Mouse (Mus musculus) heart, embryonic 14.5 days (tissue): ENCODE data around the gene Shank3. TPM values are rescaled to one million over a fixed set of nuclear protein-coding genes. Genes with fewer than 3 reads are reported as not detected.

ENCODE experiments used
- ATAC-seq: fragments of 200-750 bp; cut with Nextera tagmentation; 2 replicates; pipeline ENCODE4 v1.8.0; 2017; ENCODE audit warnings: low read depth, moderate TSS enrichment; ENCODE audit not compliant: insufficient number of reproducible peaks, insufficient read depth, low FRiP score
- H3K27ac ChIP-seq, 2 experiments: fragments of 200-500 bp in 1 of 2; fragments of 300-500 bp in 1 of 2; sonication (generic) in 1 of 2; replicated peaks in 1 of 2; 2 replicates each; pipeline ENCODE4 v1.5.1; 2012 to 2014; ENCODE audit warnings: low read depth in 2 of 2, low read length in 2 of 2, control low read depth in 1 of 2, mild to moderate bottlenecking in 1 of 2, mixed read lengths in 1 of 2; ENCODE audit not compliant: control insufficient read depth in 1 of 2, insufficient read depth in 1 of 2
- H3K27me3 ChIP-seq: fragments of 300-500 bp; sonication (generic); 2 replicates; pipeline ENCODE4 v1.6.1; 2014; ENCODE audit warnings: mild to moderate bottlenecking, low read length, control low read depth; ENCODE audit not compliant: control insufficient read depth, insufficient read depth
- H3K36me3 ChIP-seq: fragments of 300-500 bp; sonication (generic); 2 replicates; pipeline ENCODE4 v1.6.1; 2014; ENCODE audit warnings: mild to moderate bottlenecking, control low read depth, low read length, mixed read lengths; ENCODE audit not compliant: control insufficient read depth, insufficient read depth
- H3K4me1 ChIP-seq, 2 experiments: fragments of 200-500 bp in 1 of 2; fragments of 300-500 bp in 1 of 2; sonication (generic) in 1 of 2; 2 replicates each; pipeline ENCODE4 v1.6.1; 2012 to 2014; ENCODE audit warnings: low read length in 2 of 2, control low read depth in 1 of 2, mixed read lengths in 1 of 2; ENCODE audit not compliant: control insufficient read depth in 2 of 2, insufficient read depth in 2 of 2
- H3K4me2 ChIP-seq: fragments of 300-500 bp; sonication (generic); 2 replicates; pipeline ENCODE4 v1.6.1; 2014; ENCODE audit warnings: mild to moderate bottlenecking, low read length
- H3K4me3 ChIP-seq, 2 experiments: fragments of 200-500 bp in 1 of 2; fragments of 300-500 bp in 1 of 2; sonication (generic) in 1 of 2; 2 replicates each; pipeline ENCODE4 v1.5.1; 2012 to 2014; ENCODE audit warnings: low read length in 2 of 2, mild to moderate bottlenecking in 2 of 2, control low read depth in 1 of 2, low read depth in 1 of 2, moderate library complexity in 1 of 2; ENCODE audit not compliant: control insufficient read depth in 1 of 2, insufficient read depth in 1 of 2
- H3K9ac ChIP-seq: fragments of 300-500 bp; sonication (generic); 2 replicates; pipeline ENCODE4 v1.6.1; 2014; ENCODE audit warnings: mild to moderate bottlenecking, low read length
- H3K9me3 ChIP-seq: fragments of 300-500 bp; sonication (generic); 2 replicates; pipeline ENCODE4 v1.6.1; 2016; ENCODE audit warnings: low read length, control low read depth; ENCODE audit not compliant: control insufficient read depth
- WGBS: fragments of 180-500 bp; shearing (Covaris S2); extraction: QIAGEN DNeasy Blood & Tissue Kit; methylation state at CpG from one replicate; pipeline ENCODE4 v1.1.7; 2014; 5-methylcytosine and 5-hydroxymethylcytosine counted together
- polyA plus RNA-seq: library from polyadenylated mRNA; unstranded; fragments of >200 nt; fragmentation: Nextera tagmentation; extraction: Ambion mirVana; gene quantifications from 2 replicates; pipeline ENCODE4 v1.2.1, GENCODE M21; 2014

The Shank3 gene
- polyA plus RNA-seq, 1 experiment from 2014 or later: 2.4 TPM

GRCm38 (mm10) chr15:89532026-89532923, 32.9 kb downstream of the Shank3 start:
- Histone ChIP-seq H3K9me3 (no peaks in the 10 kb centered on the region), H3K36me3 (peaks cover 24% of the 10 kb centered on the region), H3K4me3 (no peak overlapping the region), H3K9ac (no peak overlapping the region), H3K4me2 (no peak overlapping the region), H3K27ac (no peak overlapping the region), H3K27me3 (peaks cover 14% of the 10 kb centered on the region), H3K4me1 (no peaks in the 10 kb centered on the region)
- 34% methylated on average over 29 of the region's 29 CpGs for WGBS
- no peak for ATAC-seq

GRCm38 (mm10) chr15:89532924-89533842, 33.8 kb downstream of the Shank3 start:
- Histone ChIP-seq H3K9ac (no peak overlapping the region), H3K27ac (no peak overlapping the region), H3K4me2 (no peak overlapping the region), H3K9me3 (no peaks in the 10 kb centered on the region), H3K36me3 (peaks cover 27% of the 10 kb centered on the region), H3K4me3 (no peak overlapping the region), H3K27me3 (peaks cover 14% of the 10 kb centered on the region), H3K4me1 (no peaks in the 10 kb centered on the region)
- ATAC-seq: no peak
- WGBS: 74% methylated on average over 23 of the region's 23 CpGs

- H3K27ac ChIP-seq: no peak overlapping the region
- H3K9me3 ChIP-seq: no peaks in the 10 kb centered on the region
- H3K36me3 ChIP-seq: peaks cover 28% of the 10 kb centered on the region
- ATAC-seq: no peak
- 87% methylated on average over 10 of the region's 10 CpGs for WGBS
- H3K27me3 ChIP-seq: peaks cover 14% of the 10 kb centered on the region
- H3K4me2 ChIP-seq: no peak overlapping the region
- H3K9ac ChIP-seq: no peak overlapping the region
- no peaks in the 10 kb centered on the region for H3K4me1 ChIP-seq
- no peak overlapping the region for H3K4me3 ChIP-seq
Observed at GRCm38 (mm10) chr15:89533843-89534207, 34.4 kb downstream of the Shank3 start.

GRCm38 (mm10) chr15:89544171-89544570, 44.7 kb downstream of the Shank3 start:
- no peak overlapping the region for H3K9ac ChIP-seq
- 84% methylated on average over 7 of the region's 7 CpGs for WGBS
- ATAC-seq: no peak

GRCm38 (mm10) chr15:89547321-89547720, 47.9 kb downstream of the Shank3 start:
- Histone ChIP-seq H3K4me3 (peak overlapping the region in 1 of 2 experiments; percentile 44; a peak in 2 of 4 replicates), H3K27me3 (peaks cover 22% of the 10 kb centered on the region), H3K9ac (no peak overlapping the region), H3K27ac (no peak overlapping the region), H3K4me1 (0 out of 4 replicates have a peak, but pooled peaks cover 0 to 3% of the 10 kb centered on the region in 2 experiments), H3K36me3 (peaks cover 22% of the 10 kb centered on the region), H3K9me3 (no peaks in the 10 kb centered on the region), H3K4me2 (peak overlapping the region; percentile 81)
- 49% methylated on average over 8 of the region's 8 CpGs for WGBS
- ATAC-seq: no peak

More at GRCm38 (mm10) chr15:89544171-89544570, 44.7 kb downstream of the Shank3 start:
- Histone ChIP-seq H3K4me3 (no peak overlapping the region), H3K27me3 (peaks cover 11% of the 10 kb centered on the region), H3K27ac (no peak overlapping the region), H3K4me2 (no peak overlapping the region), H3K9me3 (no peaks in the 10 kb centered on the region), H3K36me3 (peaks cover 24% of the 10 kb centered on the region), H3K4me1 (0 out of 4 replicates have a peak, but pooled peaks cover 0 to 3% of the 10 kb centered on the region in 2 experiments)

DNA sequence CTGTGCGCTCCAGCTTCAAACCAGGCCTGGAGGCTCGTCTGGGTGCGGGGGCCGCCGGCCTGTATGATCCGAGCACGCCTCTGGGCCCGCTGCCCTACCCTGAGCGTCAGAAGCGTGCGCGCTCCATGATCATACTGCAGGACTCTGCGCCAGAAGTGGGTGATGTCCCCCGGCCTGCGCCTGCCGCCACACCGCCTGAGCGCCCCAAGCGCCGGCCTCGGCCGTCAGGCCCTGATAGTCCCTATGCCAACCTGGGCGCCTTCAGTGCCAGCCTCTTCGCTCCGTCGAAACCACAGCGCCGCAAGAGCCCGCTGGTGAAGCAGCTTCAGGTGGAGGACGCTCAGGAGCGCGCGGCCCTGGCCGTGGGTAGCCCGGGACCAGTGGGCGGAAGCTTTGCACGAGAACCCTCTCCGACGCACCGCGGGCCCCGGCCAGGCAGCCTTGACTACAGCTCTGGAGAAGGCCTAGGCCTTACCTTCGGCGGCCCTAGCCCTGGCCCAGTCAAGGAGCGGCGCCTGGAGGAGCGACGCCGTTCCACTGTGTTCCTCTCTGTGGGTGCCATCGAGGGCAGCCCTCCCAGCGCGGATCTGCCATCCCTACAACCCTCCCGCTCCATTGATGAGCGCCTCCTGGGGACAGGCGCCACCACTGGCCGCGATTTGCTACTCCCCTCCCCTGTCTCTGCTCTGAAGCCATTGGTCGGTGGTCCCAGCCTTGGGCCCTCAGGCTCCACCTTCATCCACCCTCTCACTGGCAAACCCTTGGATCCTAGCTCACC, 48.6 kb downstream of the Shank3 start:
- Histone ChIP-seq H3K36me3 (peaks cover 22% of the 10 kb centered on the region), H3K4me1 (0 out of 4 replicates have a peak, but pooled peaks cover 0 to 3% of the 10 kb centered on the region in 2 experiments), H3K9me3 (no peaks in the 10 kb centered on the region), H3K4me3 (peak overlapping the region; percentile 42 to 44), H3K27me3 (peaks cover 22% of the 10 kb centered on the region), H3K27ac (no peak overlapping the region), H3K9ac (peak overlapping the region; percentile 65; the same call in 1 of the 2 replicates), H3K4me2 (peak overlapping the region; percentile 81)
- WGBS: 19% methylated on average over 56 of the region's 58 CpGs
- peak; percentile 55 for ATAC-seq
